10 mouse cellular contexts compared by ENCODE assay signal in the genomic region with DNA sequence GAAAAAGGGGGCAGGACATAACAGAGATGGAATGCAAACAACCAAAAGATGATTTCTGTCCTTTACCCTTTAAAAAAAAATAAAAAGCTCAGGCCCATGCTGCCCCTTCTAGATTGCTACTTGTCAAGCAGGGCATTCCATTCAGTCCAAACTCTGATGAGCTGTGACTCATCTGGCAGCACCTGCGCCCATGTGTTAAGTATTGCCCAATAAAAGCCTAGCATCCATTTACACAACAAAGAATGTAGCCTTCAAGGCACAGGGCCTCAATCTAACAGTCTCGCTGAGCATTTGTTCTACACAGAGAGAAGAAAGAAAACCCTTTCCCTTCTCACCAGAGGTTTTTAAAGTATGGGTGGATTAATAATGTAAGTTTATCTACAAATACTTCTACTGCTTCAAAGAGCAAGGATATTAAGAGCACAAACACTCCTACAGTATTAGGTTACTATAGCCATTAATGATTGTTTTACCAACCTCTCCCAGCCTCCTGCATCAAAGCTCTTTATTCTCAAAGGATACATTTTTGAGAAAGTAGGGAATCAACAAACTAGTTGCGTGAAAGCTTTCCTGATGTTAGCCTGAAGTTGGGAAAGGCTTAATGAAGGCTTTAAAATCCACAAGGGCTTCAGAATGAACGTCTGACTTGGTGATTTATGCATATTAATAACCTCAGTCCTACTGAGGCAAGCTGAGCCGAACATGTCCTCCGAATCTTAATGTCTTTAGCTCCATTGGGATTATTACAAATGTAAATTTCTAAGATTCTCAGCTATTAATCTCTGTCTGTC.
DNase-seq lines count a peak whose midpoint lies in the region.
"Had no signal": no experiment of that assay in that cellular context is flagged by ENCODE, and none has a peak within 500 bp of the region (broad histone marks: within the 10 kb centered on the region; RNA-seq: fewer than 3 reads in every experiment).

No protein-coding gene starts in this region.

- H3K27me3 ChIP-seq in heart, embryonic 10.5 days (ENCODE audit: insufficient read depth, poor library complexity, severe bottlenecking), result no peaks in the 10 kb centered on the region
- H3K27me3 ChIP-seq in hindbrain, embryonic 10.5 days (ENCODE audit: insufficient read depth, poor library complexity, severe bottlenecking), result no peaks in the 10 kb centered on the region

- H3K36me3 ChIP-seq in heart, embryonic 10.5 days, result no peaks in the 10 kb centered on the region
- H3K36me3 ChIP-seq in hindbrain, embryonic 10.5 days, result peaks cover 28% of the 10 kb centered on the region; the same call in 1 of the 2 replicates

- no peak overlapping the region for H3K27ac ChIP-seq in heart, embryonic 10.5 days
- peak overlapping the region; percentile 74 for H3K27ac ChIP-seq in hindbrain, embryonic 10.5 days
- H3K27ac ChIP-seq: macrophage had no signal

- WGBS in heart, embryonic 10.5 days, result 77% methylated on average over 6 of the region's 6 CpGs
- 39% methylated on average over 6 of the region's 6 CpGs for WGBS in hindbrain, embryonic 10.5 days

- no peak overlapping the region for H3K4me3 ChIP-seq in heart, embryonic 10.5 days
- no peak overlapping the region for H3K4me3 ChIP-seq in hindbrain, embryonic 10.5 days

- H3K4me1 ChIP-seq in heart, embryonic 10.5 days, result no peaks in the 10 kb centered on the region
- H3K4me1 ChIP-seq in hindbrain, embryonic 10.5 days (replicated peaks), result peaks cover 28% of the 10 kb centered on the region

- no peaks in the 10 kb centered on the region for H3K9me3 ChIP-seq in heart, embryonic 10.5 days
- H3K9me3 ChIP-seq in hindbrain, embryonic 10.5 days, result no peaks in the 10 kb centered on the region

- peak; percentile 15 to 21 for DNase-seq in heart, adult 18-20 months
- DNase-seq in heart, embryonic 10.5 days (ENCODE audit: low spot score), result no peak
- peak; percentile 77 for DNase-seq in Muller cell, postnatal 12 days (ENCODE audit: inconsistent ontology term)
- no peak for DNase-seq in hindbrain, embryonic 10.5 days (ENCODE audit: low spot score)
- peak; percentile 79 for DNase-seq in lung, postnatal 36 days
- DNase-seq in layer of hippocampus, adult 9-10 months (ENCODE audit: low spot score), result no peak
- no peak for DNase-seq in layer of hippocampus, postnatal 14 days (ENCODE audit: low spot score in 2 of 2)
- no peak for DNase-seq in cerebellum, adult 9-10 months
- DNase-seq: gastrocnemius, postnatal 14 days had no signal

Comparison
In these comparisons a context has a peak if more than half of its experiments do, and no peak if none do; other contexts are left out.
1. DNase-seq: peak in heart, adult 18-20 months (2 of 2), Muller cell, postnatal 12 days (single experiment) and lung, postnatal 36 days (single experiment); none in heart, embryonic 10.5 days (single experiment), hindbrain, embryonic 10.5 days (single experiment), layer of hippocampus, adult 9-10 months (single experiment), layer of hippocampus, postnatal 14 days (0 of 2) and cerebellum, adult 9-10 months (single experiment).